Mouse (Mus musculus) T-helper 1 cell (primary cell): ENCODE results near the gene Wdr43.

Source experiments
- in situ Hi-C: fragments of 300-600 bp; cut with MboI, MseI; formaldehyde crosslinking; loops from one replicate; pipeline ENCODE4 v1.15.1; 2025; ENCODE audit warnings: high pct_unique_total_duplicates

The Wdr43 gene

DNA sequence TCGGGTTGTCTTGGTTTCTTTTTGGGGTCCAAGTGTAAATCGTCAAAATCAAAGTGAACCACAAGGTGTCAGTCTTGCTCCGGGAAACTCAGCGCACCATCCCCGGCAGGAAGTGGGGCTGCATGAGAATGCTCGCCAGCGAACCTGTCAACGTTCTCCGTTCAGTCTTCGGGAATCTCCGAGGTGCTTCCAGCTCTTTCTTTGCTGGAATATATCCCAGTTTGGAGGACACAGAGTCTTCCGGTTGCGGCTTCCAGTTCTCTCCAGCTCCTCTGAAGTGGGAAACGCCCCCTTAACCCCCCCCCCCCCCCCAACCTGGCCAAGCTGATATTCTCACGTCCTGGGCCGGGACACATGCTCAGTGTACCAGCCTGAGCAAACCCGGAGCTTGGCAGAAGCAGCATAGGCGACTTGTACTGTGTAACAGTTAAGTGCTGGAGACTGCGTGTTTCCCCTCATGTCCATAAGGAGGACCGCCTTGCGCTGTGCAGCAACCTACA lies 47.1 kb downstream of the Wdr43 start:
- in situ Hi-C loops = no loop called here

DNA sequence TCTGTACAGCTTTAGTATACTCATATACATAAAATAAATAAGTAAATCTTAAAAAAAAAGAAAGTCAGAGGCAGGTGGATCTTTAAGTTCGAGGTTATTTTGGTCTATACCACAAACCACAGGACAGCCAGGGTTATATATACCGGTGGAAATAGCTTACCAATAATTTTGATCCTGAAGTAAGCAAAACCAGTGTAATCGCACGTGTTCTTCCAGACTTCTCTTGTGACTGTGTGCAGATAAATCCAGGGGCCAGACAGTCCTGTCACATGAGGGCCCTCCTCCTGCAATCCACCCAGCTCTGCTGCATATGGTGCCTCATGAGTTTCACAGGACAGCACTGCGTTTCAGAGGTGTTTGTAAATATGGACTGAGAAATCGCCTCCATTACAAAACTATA lies 47.8 kb downstream of the Wdr43 start:
- in situ Hi-C loops = no loop called here

DNA sequence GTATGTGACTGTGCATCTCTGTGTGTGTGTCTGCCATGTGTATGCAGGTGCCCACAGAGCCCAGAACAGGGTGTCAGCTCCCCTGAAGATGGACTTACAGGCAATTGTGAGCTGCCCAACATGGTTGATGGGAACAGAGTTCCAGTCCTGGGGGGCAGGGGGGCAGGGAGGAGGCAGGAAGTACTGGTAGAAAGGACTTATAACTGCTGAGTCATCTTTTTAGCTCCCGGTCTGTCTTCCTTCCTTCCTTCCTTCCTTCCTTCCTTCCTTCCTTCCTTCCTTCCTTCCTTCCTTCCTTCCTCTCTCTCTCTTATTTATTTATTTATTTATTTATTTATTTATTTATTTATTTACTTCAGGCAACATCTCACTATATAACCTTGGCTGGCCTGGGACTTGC lies 48.5 kb downstream of the Wdr43 start:
- in situ Hi-C loops = no loop called here

DNA sequence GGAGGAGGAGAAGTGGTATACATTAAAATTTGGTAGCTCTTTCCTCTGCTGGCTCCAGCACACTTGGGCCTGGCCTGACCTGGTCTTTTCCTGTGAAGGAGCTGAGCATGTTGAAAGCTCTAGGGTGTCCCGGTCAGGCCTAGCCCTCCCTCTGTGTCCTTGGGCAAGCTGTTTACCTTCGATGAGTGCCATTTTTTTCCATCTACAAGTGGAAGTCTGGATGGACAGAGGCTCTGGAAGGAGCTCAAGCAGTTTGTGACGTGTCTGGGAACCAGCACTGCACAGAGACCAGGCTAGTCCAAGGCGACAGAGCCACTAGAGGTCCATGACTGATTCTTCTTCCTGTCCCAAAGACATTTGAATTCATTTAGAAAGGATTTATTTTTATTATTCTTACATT lies 49.5 kb downstream of the Wdr43 start:
- in situ Hi-C loops = no loop called here

DNA sequence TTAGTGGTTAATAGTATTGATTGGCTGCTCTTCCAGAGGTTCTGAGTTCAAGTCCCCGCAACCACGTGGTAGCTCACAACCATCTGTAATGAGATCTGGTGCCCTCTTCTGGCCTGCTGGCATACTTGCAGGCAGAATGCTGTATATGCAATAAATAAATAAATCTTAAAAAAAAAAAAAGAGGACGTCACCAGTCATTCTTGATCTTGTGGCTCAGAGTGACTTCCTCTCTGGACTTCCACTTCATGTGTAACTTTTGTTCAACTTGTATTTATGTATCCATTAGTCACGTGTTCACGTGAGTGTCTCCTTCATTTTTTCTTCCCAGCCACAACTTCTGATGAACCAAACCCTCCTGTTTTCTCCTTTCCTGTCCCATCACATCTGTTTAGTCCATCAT lies 53.8 kb downstream of the Wdr43 start:
- in situ Hi-C loops = no loop called here

DNA sequence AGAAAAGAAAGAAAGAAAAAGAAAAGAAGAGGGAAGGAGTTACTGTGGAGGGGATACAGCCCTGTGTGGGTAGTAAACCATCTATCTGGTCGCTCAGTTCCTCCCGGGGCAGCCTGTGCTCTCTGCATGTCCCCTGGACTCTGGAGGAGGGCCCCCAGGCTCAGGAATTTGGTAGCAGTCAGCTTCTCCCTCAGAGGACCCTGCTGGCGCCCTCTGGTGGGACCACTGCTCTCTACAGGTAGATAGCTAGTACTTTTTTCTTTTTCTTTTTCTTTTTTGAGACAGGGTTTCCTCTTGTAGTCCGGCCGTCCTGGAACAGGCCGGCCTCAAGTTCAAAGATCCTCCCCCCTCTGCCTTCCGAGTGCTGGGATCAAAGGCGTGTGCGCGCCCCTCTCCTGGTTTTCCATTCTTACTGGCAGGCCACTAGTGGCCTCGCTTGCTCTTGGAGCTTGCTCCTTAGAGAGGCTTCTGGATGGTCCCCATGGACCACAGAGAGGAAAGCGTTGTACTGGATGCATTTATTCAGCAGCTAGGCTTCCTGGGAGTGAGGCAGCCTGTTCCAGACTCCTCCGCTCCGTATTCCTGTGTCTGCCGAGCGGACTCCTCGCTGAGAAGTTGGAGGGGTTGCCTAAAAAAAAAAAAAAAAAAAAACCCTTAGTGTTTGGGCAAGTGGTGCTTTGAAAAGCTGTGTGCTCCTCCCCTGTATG lies 56.3 kb downstream of the Wdr43 start:
- in situ Hi-C loops = loop anchor here (5.0 kb wide), 1 partner anchor 200 kb away; no protein-coding TSS in a partner anchor

DNA sequence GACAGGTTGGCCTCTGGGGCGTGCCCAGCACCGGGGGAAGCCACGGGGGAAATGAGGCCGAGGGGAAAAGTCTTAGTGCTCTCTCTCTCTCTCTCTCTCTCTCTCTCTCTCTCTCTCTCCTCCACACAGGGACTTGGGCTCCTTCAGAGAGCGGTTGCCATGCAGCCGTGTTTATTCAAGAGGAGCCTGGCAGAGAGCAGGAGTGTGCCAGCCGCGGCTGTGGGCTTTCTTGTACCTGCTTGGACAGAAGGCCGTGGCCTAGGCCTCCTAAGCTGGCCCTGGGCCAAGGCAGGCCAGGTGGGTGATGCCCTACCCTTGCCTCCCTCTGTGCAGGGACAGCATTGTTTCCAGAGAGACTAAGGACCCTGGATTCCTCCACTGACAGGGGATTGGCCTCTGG lies 57.4 kb downstream of the Wdr43 start, which contains the start of gene Togaram2:
Gene Togaram2, plus strand, starts transcription at position 170 of the 400 bp plus-strand sequence.
- in situ Hi-C loops = loop anchor here (5.0 kb wide), 1 partner anchor 199 kb away; no protein-coding TSS in a partner anchor

DNA sequence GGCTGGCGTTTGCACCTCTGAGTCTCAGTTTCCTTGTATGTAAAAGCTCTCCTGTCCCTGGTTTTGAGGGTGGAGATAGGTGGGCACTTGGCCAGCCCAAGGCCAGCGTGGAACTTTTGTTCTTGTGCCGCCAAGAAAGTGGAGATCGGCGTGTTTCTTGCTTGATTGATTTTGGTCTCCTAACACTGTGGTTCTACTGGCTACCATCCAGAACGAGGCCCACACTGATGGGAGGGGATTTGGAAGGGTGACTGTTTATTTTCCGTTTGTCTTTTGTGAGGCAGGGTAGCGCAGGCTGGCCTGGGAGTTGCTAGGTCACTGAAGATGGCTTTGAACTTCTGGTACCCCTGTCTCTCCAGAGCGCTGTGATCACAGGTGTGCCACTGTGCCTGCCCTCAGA lies 58.2 kb downstream of the Wdr43 start:
- in situ Hi-C loops = loop anchor here (5.0 kb wide), 1 partner anchor 198 kb away; no protein-coding TSS in a partner anchor

DNA sequence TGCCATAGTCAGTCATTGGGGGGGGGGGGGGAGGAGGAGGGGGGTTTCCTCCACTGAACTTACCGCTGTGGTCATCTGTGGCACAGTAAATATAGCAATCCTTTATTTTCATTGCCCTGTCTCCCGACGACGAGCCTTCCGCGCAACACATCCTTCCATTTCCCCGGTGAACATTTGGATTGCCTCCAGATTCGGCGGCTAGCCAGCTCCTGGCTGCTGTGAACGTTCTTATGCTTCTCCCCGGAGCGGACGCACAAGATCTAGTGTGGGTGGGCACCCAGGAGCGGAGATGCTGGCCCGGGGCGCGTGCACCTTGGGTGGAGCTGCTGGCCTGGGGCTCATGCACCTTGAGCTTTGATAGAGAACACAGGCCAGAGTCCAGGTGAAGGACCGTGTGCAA lies 59.2 kb downstream of the Wdr43 start:
- in situ Hi-C loops = loop anchor here (5.0 kb wide), 1 partner anchor 197 kb away; no protein-coding TSS in a partner anchor

DNA sequence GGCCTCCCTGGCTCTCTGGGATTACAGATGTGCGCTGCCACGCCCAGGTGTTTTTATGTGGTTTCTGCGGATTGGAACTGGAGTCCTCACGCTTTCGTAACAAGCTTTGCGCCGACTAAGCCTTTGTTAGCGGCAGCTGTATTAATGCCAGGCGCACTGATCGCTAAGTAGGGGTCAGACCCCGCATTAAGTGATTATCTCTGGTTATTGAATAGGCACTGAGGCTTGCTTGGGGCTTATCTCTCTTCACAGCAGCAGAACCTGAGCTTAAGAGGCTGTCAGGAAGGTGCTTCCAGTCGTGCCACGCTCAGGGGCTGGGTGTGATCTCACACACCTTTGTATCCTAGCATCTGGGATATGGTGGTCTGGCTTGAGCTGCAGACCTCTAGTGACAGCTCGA lies 66.0 kb downstream of the Wdr43 start:
- in situ Hi-C loops = no loop called here

DNA sequence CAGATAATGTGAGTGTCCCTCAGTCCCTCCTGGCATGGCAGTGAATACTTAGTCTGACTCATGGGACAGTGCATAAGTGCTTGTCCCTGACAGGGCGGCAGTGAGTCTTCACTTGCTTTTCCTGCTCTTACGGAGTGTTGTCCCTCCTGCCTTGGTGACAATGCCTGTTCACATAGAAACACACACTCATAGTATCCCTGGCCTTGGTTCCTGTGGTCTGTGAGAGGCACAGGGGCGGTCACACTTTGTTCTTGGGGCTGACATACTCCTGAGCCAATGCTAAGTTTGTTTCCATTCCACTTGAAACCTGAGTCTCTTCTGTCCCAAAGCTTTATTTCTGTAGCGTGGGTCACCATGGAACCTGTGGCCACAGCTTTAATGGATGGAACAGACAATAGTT lies 66.7 kb downstream of the Wdr43 start:
- in situ Hi-C loops = no loop called here

DNA sequence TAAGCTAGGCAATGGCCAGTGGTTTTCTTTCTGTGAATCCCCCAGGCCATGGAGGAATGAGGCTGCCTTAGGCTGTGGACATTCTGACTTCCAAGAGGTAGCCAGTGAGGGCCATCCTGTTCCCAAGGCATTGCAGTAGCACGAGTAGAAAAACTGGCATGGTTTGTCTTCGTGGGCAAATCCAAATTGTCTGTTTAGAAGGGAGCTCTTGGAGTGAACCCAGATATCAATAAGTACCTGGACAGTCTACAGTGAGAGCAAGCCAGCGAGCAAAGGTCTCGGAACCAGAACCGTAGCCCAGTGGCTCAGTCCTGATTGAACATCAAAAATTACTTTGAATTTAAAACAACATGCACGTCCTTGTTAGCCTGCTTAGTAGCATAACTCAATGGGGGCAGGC lies 67.6 kb downstream of the Wdr43 start:
- in situ Hi-C loops = no loop called here

DNA sequence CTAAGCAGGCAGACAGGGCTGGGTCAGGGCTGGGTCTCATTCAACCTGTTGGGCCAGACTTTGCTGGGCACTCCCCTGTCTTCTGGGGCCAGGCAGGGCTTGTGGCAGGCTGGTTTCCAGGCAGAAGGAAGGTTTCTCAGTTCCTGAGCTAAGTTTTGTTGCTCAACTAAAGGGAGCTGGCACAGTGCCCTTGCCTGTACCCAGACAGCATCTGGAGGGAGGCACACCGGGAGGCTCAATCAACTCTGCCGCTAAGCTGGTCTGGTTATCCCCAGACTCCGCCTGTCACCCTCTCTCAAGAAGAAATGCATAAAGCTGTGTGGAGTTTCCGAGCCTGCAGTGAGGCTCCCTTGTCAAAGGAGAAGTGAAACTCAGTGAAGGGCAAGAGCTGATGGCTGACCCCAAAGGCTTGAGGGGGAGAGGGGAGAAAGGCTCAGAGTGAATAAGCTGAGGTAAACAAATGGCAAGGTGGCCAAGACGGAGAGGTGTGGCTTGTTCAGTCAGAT lies 68.5 kb downstream of the Wdr43 start:
- in situ Hi-C loops = no loop called here

DNA sequence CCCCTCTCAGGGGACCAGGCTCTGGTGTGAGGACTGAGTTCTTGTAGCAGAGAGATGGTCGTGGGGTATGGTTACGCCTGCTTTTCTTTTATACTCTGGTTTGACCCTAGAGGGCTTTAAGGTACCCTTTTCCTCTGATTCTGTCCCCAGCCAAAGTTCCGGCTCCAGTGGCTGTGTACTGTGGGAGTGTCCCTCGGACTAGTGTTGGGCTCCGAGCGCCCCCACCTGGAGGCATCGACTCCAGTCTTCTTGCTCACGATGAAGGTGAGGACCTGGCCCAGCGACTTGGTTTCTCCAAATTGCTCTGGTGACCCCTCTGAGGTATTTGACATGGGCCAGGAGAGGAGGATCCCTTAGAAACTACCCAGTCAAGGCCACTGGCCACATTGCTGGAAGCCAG lies 71.7 kb downstream of the Wdr43 start:
- in situ Hi-C loops = no loop called here

DNA sequence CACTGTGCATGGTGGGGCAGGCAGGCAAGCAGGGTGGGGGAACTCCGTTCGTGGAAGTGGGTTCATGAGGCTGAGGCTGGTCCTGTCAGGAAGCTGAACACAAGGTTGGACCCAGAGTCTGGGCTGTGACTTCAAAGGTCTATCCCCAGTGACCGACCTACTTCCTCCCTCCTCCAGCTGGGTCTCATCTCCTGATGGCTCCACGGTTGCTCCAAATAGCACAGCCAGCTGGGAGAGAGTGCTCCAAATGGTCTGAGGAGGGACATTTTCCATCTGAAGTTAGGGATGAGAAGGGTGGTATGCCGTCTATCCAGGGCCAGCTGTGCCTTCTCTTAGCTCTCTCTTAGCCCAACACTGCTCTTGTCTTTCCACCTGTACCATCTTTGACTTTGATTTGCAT lies 74.2 kb downstream of the Wdr43 start:
- in situ Hi-C loops = no loop called here

DNA sequence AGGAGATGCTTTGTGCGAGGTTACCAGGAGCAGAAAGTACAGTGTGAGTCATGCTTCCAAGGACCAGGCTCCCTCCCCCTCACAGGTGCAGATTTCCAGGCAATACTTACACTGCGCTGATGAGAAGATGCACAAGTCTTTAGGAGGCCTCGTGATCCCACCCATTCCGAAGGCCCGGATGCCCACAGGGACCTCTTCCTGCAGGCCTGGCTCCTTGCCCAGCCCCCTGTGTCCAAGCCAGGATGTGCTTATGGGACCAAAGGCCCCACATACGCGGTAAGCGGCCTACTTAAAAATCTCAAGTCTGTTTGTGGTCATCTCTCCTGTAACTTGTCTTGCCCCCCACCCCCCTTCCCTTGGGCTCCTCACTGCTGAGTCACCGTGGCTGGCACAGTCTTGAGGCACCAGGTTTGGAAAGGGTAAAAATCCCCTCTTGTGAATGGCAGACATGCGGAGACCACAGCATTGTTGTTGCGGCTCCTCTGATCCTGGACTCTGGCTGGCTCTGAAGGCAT lies 75.7 kb downstream of the Wdr43 start:
- in situ Hi-C loops = no loop called here

DNA sequence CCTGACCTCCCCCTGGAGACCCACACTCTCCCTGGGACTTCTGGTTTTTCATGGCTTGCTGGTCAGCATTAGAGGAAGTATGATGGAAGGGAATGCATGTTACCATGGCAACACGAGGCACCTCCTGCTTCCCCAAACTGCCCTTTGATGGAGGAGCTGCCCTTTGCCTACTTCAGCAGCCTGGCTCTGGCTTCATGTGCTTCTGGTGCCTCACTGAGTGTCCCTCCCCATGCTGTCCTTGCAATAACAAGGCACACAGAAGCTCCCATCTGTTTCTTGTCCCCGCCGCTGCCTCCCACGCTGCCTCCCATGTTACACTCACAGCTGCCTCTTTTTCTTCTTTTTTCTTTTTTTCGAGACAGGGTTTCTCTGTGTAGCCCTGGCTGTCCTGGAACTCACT lies 77.6 kb downstream of the Wdr43 start:
- in situ Hi-C loops = no loop called here

DNA sequence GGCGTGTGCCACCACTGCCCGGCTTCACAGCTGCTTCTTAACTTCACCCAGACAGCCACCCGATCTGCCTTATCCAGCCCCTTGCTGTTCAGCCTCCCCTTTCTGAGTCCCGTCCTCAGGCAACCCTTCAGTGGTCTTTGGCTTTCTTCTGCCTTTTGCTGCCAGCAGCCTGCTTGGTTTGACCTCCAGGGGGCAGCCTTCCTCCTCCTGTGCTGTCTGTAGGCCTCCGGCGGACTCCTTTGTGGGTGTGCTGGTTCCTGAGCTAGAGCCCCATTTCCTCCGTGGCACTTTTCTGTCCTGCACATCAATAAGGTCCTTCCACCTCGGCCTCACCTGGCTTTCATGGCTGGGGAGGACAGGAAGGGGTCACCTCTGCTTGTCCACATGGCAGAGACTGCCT lies 78.1 kb downstream of the Wdr43 start:
- in situ Hi-C loops = no loop called here

DNA sequence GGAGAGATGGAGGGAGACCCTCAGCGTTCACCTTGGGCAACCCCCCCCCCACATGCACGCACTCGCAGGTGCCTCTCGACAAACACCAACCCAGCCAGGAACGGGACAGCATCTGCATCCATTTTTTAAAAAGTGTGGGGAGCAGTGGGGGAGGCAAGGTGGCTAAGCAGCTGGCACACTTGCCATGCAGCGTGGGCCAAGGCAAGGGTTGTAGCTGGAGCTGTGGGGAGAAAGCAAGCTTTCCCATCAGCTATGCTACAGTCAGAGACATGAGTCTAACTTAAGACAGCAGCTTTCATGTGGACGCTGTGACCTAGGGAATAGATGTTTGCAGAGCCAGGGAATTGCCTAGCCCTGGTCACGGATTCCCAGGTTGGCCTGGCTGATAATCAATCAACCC lies 79.5 kb downstream of the Wdr43 start:
- in situ Hi-C loops = no loop called here

DNA sequence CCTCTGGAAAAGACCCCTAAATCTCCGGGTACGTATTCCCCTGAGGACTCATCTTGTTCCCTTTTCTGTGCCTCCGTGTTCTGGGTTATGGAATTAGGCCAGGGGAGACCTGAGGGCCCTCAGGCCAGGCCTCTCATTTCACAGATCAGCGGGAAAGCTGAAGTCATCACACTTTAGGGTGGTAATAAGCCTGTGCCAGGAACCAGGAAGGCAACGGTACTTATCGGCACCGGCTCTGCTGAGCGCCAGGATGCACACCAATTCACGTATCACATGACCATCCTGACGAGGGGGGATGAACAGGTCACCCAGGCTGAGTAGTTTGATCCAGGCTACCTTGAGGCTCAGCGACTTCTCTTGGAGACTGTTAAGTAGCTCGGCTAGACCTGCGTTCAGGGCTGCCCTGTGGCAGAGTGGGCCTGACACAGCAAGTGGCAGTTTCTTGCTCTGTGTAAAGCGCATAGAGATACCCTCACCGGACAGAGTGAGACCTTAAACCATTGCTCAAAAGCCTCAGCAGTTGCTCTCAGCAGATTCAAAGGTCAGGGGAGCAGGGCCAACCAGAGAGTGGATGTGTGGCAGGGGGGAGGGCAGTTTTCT lies 80.1 kb downstream of the Wdr43 start:
- in situ Hi-C loops = no loop called here

DNA sequence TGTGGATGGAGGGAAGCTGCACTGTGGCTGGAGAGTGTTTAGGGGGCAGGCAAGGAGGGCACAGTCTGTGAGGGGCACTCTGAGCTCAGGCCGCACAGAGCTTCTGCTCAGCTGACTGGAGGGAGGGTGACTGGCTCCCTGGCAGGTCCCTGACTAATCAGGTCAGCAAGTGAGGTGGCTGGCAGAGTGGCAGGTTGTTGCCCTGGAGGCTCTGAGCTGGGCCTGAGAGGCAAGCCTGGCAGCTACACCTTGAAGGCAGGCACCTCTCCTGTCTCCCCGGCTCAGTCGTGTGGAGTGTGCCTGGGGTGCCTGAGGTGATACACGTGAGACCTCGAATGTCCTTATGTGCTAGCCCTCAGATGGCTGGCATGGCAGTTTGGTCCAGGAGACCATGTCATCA lies 80.7 kb downstream of the Wdr43 start:
- in situ Hi-C loops = no loop called here

DNA sequence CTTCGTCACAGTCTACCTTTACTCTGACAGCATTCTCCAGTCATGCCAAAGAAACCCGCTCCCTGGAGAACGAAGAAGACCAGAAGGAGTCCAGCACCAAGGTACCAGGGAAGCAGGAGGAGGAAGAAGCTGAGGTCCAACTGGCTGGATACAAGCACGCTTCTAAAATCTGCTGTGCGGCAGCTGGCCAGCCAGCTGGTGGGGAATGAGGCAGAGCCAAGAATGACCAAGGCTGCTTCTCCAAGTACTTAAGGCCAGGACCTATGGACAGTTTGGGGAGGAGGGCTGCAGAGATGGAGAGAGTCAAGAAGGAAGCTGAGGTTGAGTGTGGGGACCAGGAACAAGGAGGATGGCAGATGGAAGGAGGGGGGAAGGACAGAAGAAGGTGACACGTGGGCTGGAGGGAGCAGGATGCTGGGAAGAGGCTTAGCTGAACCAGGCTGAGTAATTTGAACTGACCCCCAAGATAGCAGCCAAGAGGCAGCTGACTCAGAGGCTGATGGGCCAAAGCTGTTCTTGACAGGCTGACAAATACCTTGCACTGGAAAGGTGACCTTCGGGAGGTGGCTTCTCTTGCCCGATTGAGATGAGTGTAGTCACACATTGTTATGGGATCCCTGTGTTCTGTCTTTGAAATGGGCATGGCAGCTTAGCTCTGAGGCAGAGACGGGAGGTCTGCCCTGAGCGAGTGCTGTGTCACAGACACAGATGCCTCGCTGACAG lies 82.4 kb downstream of the Wdr43 start:
- in situ Hi-C loops = no loop called here
